Mouse (Mus musculus) embryonic facial prominence, embryonic 14.5 days (tissue): ENCODE data around the gene Slc35d1. TPM values are rescaled to one million over a fixed set of nuclear protein-coding genes. Genes with fewer than 3 reads are reported as not detected.
A peak's percentile ranks its signal among the peaks of the same experiment; 100 is the strongest.

Experiments
- ATAC-seq: fragments of 200-750 bp; cut with Nextera tagmentation; 2 replicates; pipeline ENCODE4 v1.8.0; 2017; ENCODE audit warnings: low read depth, moderate number of reproducible peaks, moderate TSS enrichment
- DNase-seq: peaks from one replicate; pipeline ENCODE4 v3.0.0-alpha.2; 2015; ENCODE audit warnings: low spot score
- H3K27ac ChIP-seq: fragments of 300-500 bp; sonication (generic); replicated peaks from 2 replicates; pipeline ENCODE4 v1.5.1; 2014; ENCODE audit warnings: low read depth, mild to moderate bottlenecking, low read length, moderate library complexity
- H3K27me3 ChIP-seq: fragments of 300-500 bp; sonication (generic); replicated peaks from 2 replicates; pipeline ENCODE4 v1.6.1; 2014; ENCODE audit warnings: low read length; ENCODE audit not compliant: control insufficient read depth, insufficient read depth
- H3K36me3 ChIP-seq: fragments of 300-500 bp; sonication (generic); 2 replicates; pipeline ENCODE4 v1.6.1; 2014; ENCODE audit warnings: low read length, mixed read lengths; ENCODE audit not compliant: control insufficient read depth, insufficient read depth
- H3K4me1 ChIP-seq: fragments of 300-500 bp; sonication (generic); 2 replicates; pipeline ENCODE4 v1.6.1; 2014; ENCODE audit warnings: antibody characterized with exemption, low read length; ENCODE audit not compliant: control insufficient read depth, insufficient read depth
- H3K4me2 ChIP-seq: fragments of 300-500 bp; sonication (generic); 2 replicates; pipeline ENCODE4 v1.6.1; 2014; ENCODE audit warnings: low read depth, mild to moderate bottlenecking, low read length, moderate library complexity, mixed read lengths
- H3K4me3 ChIP-seq: fragments of 300-500 bp; sonication (generic); 2 replicates; pipeline ENCODE4 v1.5.1; 2014; ENCODE audit warnings: low read depth, mild to moderate bottlenecking, low read length
- H3K9ac ChIP-seq: fragments of 300-500 bp; sonication (generic); 2 replicates; pipeline ENCODE4 v1.6.1; 2014; ENCODE audit warnings: low read depth, mild to moderate bottlenecking, low read length, moderate library complexity, mixed read lengths
- H3K9me3 ChIP-seq: fragments of 300-500 bp; sonication (generic); 2 replicates; pipeline ENCODE4 v1.6.1; 2016; ENCODE audit warnings: low read length; ENCODE audit not compliant: control insufficient read depth
- WGBS: fragments of 180-500 bp; shearing (Covaris S2); extraction: QIAGEN DNeasy Blood & Tissue Kit; methylation state at CpG from one replicate; pipeline ENCODE4 v1.1.7; 2014; 5-methylcytosine and 5-hydroxymethylcytosine counted together
- polyA plus RNA-seq: library from polyadenylated mRNA; unstranded; fragments of >200 nt; fragmentation: Nextera tagmentation; extraction: Ambion mirVana; gene quantifications from 2 replicates; pipeline ENCODE4 v1.2.1, GENCODE M21; 2014

The Slc35d1 gene
- polyA plus RNA-seq, 1 experiment from 2014 or later: 13.8 TPM

- peaks cover 76% of the 10 kb centered on the region for H3K36me3 ChIP-seq
- no peak overlapping the region for H3K4me2 ChIP-seq
- H3K4me3 ChIP-seq: no peak overlapping the region
- 96% methylated on average over 1 of the region's 1 CpGs for WGBS
- H3K9ac ChIP-seq: no peak overlapping the region
- no peak overlapping the region for H3K27ac ChIP-seq
- no peaks in the 10 kb centered on the region for H3K9me3 ChIP-seq
- no peaks in the 10 kb centered on the region for H3K27me3 ChIP-seq
- no peaks in the 10 kb centered on the region for H3K4me1 ChIP-seq
- ATAC-seq (no peak), DNase-seq (no peak)
Measured at GRCm38 (mm10) chr4:103200046-103200445, 14.9 kb downstream of the Slc35d1 start.

DNA sequence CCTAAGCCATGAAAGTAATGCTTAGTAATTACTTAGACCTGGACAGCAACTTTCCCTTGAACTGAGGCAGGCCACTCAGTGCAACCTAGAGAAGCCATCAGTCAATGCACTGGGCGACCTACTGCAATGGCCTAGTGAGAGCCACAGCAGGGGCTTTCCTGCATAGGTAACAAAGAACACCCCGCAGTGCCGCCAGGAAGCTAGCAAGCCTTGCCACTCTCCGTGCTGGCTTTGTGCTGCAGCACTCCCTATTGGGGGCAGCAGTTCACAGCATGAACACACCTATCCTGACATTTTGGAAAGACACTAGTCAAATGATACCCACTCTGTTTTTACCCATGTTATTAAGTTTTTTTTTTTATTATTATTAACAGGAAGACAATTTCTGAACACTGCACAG, 15.9 kb downstream of the Slc35d1 start:
- Histone ChIP-seq H3K27me3 (no peaks in the 10 kb centered on the region), H3K36me3 (peaks cover 73% of the 10 kb centered on the region)
- WGBS: 48% methylated on average over 4 of the region's 4 CpGs

GRCm38 (mm10) chr4:103197401-103197800, 17.6 kb downstream of the Slc35d1 start:
- no peaks in the 10 kb centered on the region for H3K27me3 ChIP-seq
- DNase-seq (no peak), ATAC-seq (no peak)
- no peak overlapping the region for H3K4me2 ChIP-seq
- H3K4me1 ChIP-seq: no peaks in the 10 kb centered on the region
- peaks cover 78% of the 10 kb centered on the region for H3K36me3 ChIP-seq
- H3K27ac ChIP-seq: no peak overlapping the region
- WGBS: 80% methylated on average over 8 of the region's 8 CpGs
- H3K9me3 ChIP-seq: no peaks in the 10 kb centered on the region
- H3K4me3 ChIP-seq: no peak overlapping the region
- H3K9ac ChIP-seq: no peak overlapping the region

More for the DNA sequence above, 15.9 kb downstream of the Slc35d1 start:
- H3K27ac ChIP-seq: no peak overlapping the region
- no peaks in the 10 kb centered on the region for H3K9me3 ChIP-seq
- DNase-seq (no peak), ATAC-seq (no peak)
- H3K4me2 ChIP-seq: no peak overlapping the region
- no peaks in the 10 kb centered on the region for H3K4me1 ChIP-seq
- no peak overlapping the region for H3K9ac ChIP-seq
- H3K4me3 ChIP-seq: no peak overlapping the region

- H3K4me1 ChIP-seq: no peaks in the 10 kb centered on the region
- 83% methylated on average over 2 of the region's 2 CpGs for WGBS
- H3K4me2 ChIP-seq: no peak overlapping the region
- H3K27me3 ChIP-seq: no peaks in the 10 kb centered on the region
- H3K9me3 ChIP-seq: no peaks in the 10 kb centered on the region
- H3K4me3 ChIP-seq: no peak overlapping the region
- H3K9ac ChIP-seq: no peak overlapping the region
- no peak overlapping the region for H3K27ac ChIP-seq
- no peak for ATAC-seq
- no peak for DNase-seq
- H3K36me3 ChIP-seq: peaks cover 79% of the 10 kb centered on the region
Measured at GRCm38 (mm10) chr4:103192421-103192820, 22.5 kb downstream of the Slc35d1 start.

GRCm38 (mm10) chr4:103188786-103189640, 26.0 kb downstream of the Slc35d1 start:
- H3K4me3 ChIP-seq: no peak overlapping the region
- DNase-seq (no peak), ATAC-seq (no peak)
- H3K4me1 ChIP-seq: no peaks in the 10 kb centered on the region
- H3K4me2 ChIP-seq: no peak overlapping the region
- H3K36me3 ChIP-seq: peaks cover 72% of the 10 kb centered on the region
- 79% methylated on average over 8 of the region's 8 CpGs for WGBS
- H3K9me3 ChIP-seq: no peaks in the 10 kb centered on the region
- H3K27me3 ChIP-seq: no peaks in the 10 kb centered on the region
- no peak overlapping the region for H3K9ac ChIP-seq
- no peak overlapping the region for H3K27ac ChIP-seq

DNA sequence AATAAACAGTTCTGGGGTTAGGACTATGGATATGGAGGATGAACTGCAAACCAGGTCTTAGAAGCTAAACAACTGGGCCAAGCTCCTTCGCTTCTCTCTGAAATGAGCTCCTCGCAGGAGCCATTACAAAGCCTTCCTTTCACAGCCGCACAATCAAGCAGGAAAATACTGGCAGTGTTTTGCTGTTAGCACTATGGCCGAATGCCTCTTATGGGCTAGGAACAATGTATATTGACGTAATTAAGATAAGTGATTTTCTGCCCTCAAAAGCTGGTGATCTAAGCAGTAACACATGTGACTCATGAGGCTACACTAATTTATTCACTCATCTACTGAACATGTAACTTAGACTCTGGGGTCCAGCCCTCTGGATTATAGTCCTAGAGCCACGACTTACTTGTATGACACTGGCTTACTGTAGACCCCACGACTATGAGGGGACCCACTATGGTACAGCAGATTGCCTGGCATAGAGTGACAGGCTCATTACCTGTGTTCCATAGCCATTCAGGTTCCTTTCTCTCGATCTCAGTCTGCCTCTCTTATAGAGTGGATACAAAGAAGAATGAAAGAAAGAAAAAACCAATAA, 34.6 kb downstream of the Slc35d1 start:
- WGBS: 63% methylated on average over 8 of the region's 8 CpGs

GRCm38 (mm10) chr4:103179581-103179980, 35.4 kb downstream of the Slc35d1 start:
- DNase-seq (no peak), ATAC-seq (no peak)
- no peak overlapping the region for H3K4me2 ChIP-seq
- H3K27me3 ChIP-seq: no peaks in the 10 kb centered on the region
- no peak overlapping the region for H3K27ac ChIP-seq
- WGBS: 72% methylated on average over 3 of the region's 3 CpGs
- no peaks in the 10 kb centered on the region for H3K9me3 ChIP-seq
- no peak overlapping the region for H3K9ac ChIP-seq
- no peak overlapping the region for H3K4me3 ChIP-seq
- 0 out of 2 replicates have a peak, but pooled peaks cover 5% of the 10 kb centered on the region for H3K4me1 ChIP-seq
- H3K36me3 ChIP-seq: peaks cover 56% of the 10 kb centered on the region

More for the DNA sequence above, 34.6 kb downstream of the Slc35d1 start:
- Histone ChIP-seq H3K36me3 (peaks cover 58% of the 10 kb centered on the region), H3K9me3 (no peaks in the 10 kb centered on the region), H3K4me1 (0 out of 2 replicates have a peak, but pooled peaks cover 5% of the 10 kb centered on the region), H3K9ac (no peak overlapping the region), H3K27me3 (no peaks in the 10 kb centered on the region), H3K4me2 (no peak overlapping the region), H3K27ac (no peak overlapping the region), H3K4me3 (no peak overlapping the region)
- 0 out of 2 replicates have a peak, but pooled peaks have one; percentile 15 for ATAC-seq
- DNase-seq: no peak

GRCm38 (mm10) chr4:103178635-103179318, 36.2 kb downstream of the Slc35d1 start:
- Histone ChIP-seq H3K9ac (no peak overlapping the region), H3K4me2 (no peak overlapping the region), H3K9me3 (no peaks in the 10 kb centered on the region), H3K27ac (0 out of 2 replicates have a peak overlapping the region, but pooled peaks have one; percentile 58), H3K4me3 (no peak overlapping the region), H3K4me1 (0 out of 2 replicates have a peak, but pooled peaks cover 5% of the 10 kb centered on the region), H3K36me3 (peaks cover 55% of the 10 kb centered on the region), H3K27me3 (no peaks in the 10 kb centered on the region)
- ATAC-seq (no peak; the same call in 1 of the 2 replicates), DNase-seq (peak; percentile 63)
- 63% methylated on average over 7 of the region's 7 CpGs for WGBS
